Mouse (Mus musculus) liver, embryonic 15.5 days (tissue): Measurements from ENCODE around the gene Map7. TPM values are rescaled to one million over a fixed set of nuclear protein-coding genes. Genes with fewer than 3 reads are reported as not detected.

Experiments
- ATAC-seq: fragments of 200-750 bp; cut with Nextera tagmentation; 2 replicates; pipeline ENCODE4 v1.8.0; 2017; ENCODE audit warnings: moderate number of reproducible peaks, mild to moderate bottlenecking, moderate library complexity; ENCODE audit not compliant: insufficient read depth
- H3K27ac ChIP-seq: fragments of 300-500 bp; sonication (generic); replicated peaks from 2 replicates; pipeline ENCODE4 v1.5.1; 2015; ENCODE audit warnings: mild to moderate bottlenecking, inconsistent platforms
- H3K27me3 ChIP-seq: fragments of 300-500 bp; sonication (generic); 2 replicates; pipeline ENCODE4 v1.6.1; 2015; ENCODE audit warnings: mild to moderate bottlenecking, inconsistent platforms
- H3K36me3 ChIP-seq: fragments of 300-500 bp; sonication (generic); replicated peaks from 2 replicates; pipeline ENCODE4 v1.6.1; 2015; ENCODE audit warnings: moderate library complexity, mild to moderate bottlenecking, inconsistent platforms
- H3K4me1 ChIP-seq: fragments of 300-500 bp; sonication (generic); replicated peaks from 2 replicates; pipeline ENCODE4 v1.6.1; 2015; ENCODE audit warnings: inconsistent platforms
- H3K4me2 ChIP-seq: fragments of 300-500 bp; sonication (generic); 2 replicates; pipeline ENCODE4 v1.6.1; 2015; ENCODE audit warnings: moderate library complexity, mild to moderate bottlenecking, inconsistent platforms
- H3K4me3 ChIP-seq: fragments of 300-500 bp; sonication (generic); replicated peaks from 2 replicates; pipeline ENCODE4 v1.5.1; 2015; ENCODE audit warnings: mild to moderate bottlenecking, inconsistent platforms
- H3K9ac ChIP-seq: fragments of 300-500 bp; sonication (generic); 2 replicates; pipeline ENCODE4 v1.6.1; 2015; ENCODE audit warnings: moderate library complexity, mild to moderate bottlenecking, inconsistent platforms
- H3K9me3 ChIP-seq: fragments of 300-500 bp; sonication (generic); replicated peaks from 2 replicates; pipeline ENCODE4 v1.6.1; 2016; ENCODE audit warnings: inconsistent platforms
- WGBS: fragments of 180-500 bp; shearing (Covaris S2); methylation state at CpG from one replicate; pipeline ENCODE4 v1.1.7; 2015; ENCODE audit warnings: mixed read lengths; ENCODE audit not compliant: insufficient replicate concordance; 5-methylcytosine and 5-hydroxymethylcytosine counted together
- microRNA-seq: library from miRNA; unstranded; fragments of <30 nt; microRNA quantifications from one replicate; pipeline ENCODE4, GENCODE M21; 2016
- polyA plus RNA-seq: library from polyadenylated mRNA; unstranded; fragments of >200 nt; fragmentation: Nextera tagmentation; extraction: Ambion mirVana; gene quantifications from 2 replicates; pipeline ENCODE4 v1.2.1, GENCODE M21; 2015

Map7 gene
- polyA plus RNA-seq, 1 experiment from 2014 or later = 3.7 TPM

- no peaks in the 10 kb centered on the region for H3K9me3 ChIP-seq
- H3K4me2 ChIP-seq = peak overlapping the region; percentile 72; the same call in 1 of the 2 replicates
- ATAC-seq = no peak
- 26% methylated on average over 2 of the region's 2 CpGs for WGBS
- H3K36me3 ChIP-seq = peaks cover 23% of the 10 kb centered on the region
- no peak overlapping the region for H3K9ac ChIP-seq
- H3K4me1 ChIP-seq = peaks cover 42% of the 10 kb centered on the region
- no peak overlapping the region for H3K4me3 ChIP-seq
- H3K27ac ChIP-seq = no peak overlapping the region
- no peaks in the 10 kb centered on the region for H3K27me3 ChIP-seq
Measured at GRCm38 (mm10) chr10:20314797-20315196, 166.5 kb downstream of the Map7 start.

- Histone ChIP-seq H3K4me1 (peaks cover 32% of the 10 kb centered on the region), H3K9me3 (no peaks in the 10 kb centered on the region), H3K4me2 (no peak overlapping the region), H3K9ac (no peak overlapping the region), H3K27ac (no peak overlapping the region), H3K4me3 (no peak overlapping the region), H3K36me3 (peaks cover 37% of the 10 kb centered on the region), H3K27me3 (no peaks in the 10 kb centered on the region)
- 36% methylated on average over 5 of the region's 5 CpGs for whole genome bisulfite sequencing
- no peak for ATAC-seq
Measured at GRCm38 (mm10) chr10:20317466-20317865, 169.2 kb downstream of the Map7 start.

DNA sequence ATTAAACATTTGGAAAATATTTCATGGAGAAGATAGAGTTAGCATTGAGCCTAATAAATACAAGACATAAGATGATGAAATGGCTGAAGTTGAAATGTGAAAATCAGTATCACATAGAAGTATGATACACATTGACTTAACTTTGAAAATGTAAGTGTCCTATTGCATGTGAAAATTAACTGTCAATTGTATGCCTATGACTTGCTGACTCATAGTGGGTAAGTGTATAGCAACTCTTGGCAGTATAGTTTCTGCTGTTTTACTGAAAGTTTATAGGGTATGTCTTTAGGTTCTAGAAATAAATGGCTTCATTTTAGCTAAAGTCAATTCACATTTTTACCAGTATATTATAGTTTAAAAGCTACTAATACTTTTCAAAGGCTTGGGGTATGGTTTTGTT lies 178.0 kb downstream of the Map7 start:
- Histone ChIP-seq H3K4me3 (no peak overlapping the region), H3K4me2 (no peak overlapping the region), H3K9ac (no peak overlapping the region), H3K9me3 (no peaks in the 10 kb centered on the region), H3K27ac (no peak overlapping the region), H3K36me3 (peaks cover 84% of the 10 kb centered on the region), H3K4me1 (no peaks in the 10 kb centered on the region), H3K27me3 (no peaks in the 10 kb centered on the region)
- ATAC-seq = no peak

Small RNA genes lying within 50 kb of the gene (microRNA-seq; reads per million reads assigned to microRNA genes)
- not detected for gene Mir6413

Other genes with a start within 250 kb of the Map7 start
- gene Pex7, start 240.8 kb upstream of the Map7 start, polyA plus RNA-seq = 27.7 and 28.9 TPM in 2 replicates
- 0.79 and 0.85 TPM in 2 replicates for gene Map3k5, start 214.0 kb upstream of the Map7 start, polyA plus RNA-seq
- gene Bclaf1, start 164.0 kb downstream of the Map7 start, polyA plus RNA-seq = 43.3 and 43.6 TPM in 2 replicates
- 2.0 and 2.3 TPM in 2 replicates for gene Mtfr2, start 199.3 kb downstream of the Map7 start, polyA plus RNA-seq